Mouse (Mus musculus) heart, postnatal 0 days (tissue): ENCODE measurements at regions not wholly inside any gene's neighbourhood (a gene's known extent, or its start where the extent isn't known, plus 50 kb on each side); places are given as distances from the start of the nearest gene placed in this dataset.

Experiments used
- CTCF ChIP-seq: IDR thresholded peaks from 2 replicates; pipeline ENCODE4 v1.5.1; 2016; ENCODE audit warnings: antibody characterized with exemption, control low read depth, low read depth
- EP300 ChIP-seq: IDR thresholded peaks from 2 replicates; pipeline ENCODE4 v1.6.1; 2016; ENCODE audit warnings: antibody characterized with exemption, low read depth

GRCm38 (mm10) chr1:89232391-89232790 is 162.2 kb downstream of the Sh3bp4 start:
- TF ChIP-seq EP300 (no peak), CTCF (peak; percentile 8; the same call in 1 of the 2 replicates)
